Mouse (Mus musculus): ENCODE measurements around the gene Slc25a20. TPM values are rescaled to one million over a fixed set of nuclear protein-coding genes. Genes with fewer than 3 reads are reported as not detected.
A peak's percentile ranks its signal among the peaks of the same experiment; 100 is the strongest.
"Not testable (repeated sequence)": the region's sequence is repeated elsewhere in the genome, so short reads cannot be mapped to it uniquely, and the experiment has no call there.

Gene Slc25a20
- polyA plus RNA-seq, 1 experiment from 2014 or later: 57.1 TPM

GRCm38 (mm10) chr9:108648611-108649560 lies 13.0 kb upstream of the Slc25a20 start, which contains the start of gene Arih2:
Arih2 (minus strand) TSS chr9:108649386.
- Histone ChIP-seq H3K9ac (peak within 1 kb of the TSS; percentile 93), H3K36me3 (0 out of 2 replicates have a peak, but pooled peaks cover 3% of the 10 kb centered on the region), H3K27ac (ENCODE audit: poor library complexity, severe bottlenecking) (peak within 1 kb of the TSS; percentile 93), H3K4me3 (peak within 1 kb of the TSS; percentile 90), H3K9me3 (replicated peaks) (no peaks in the 10 kb centered on the region), H3K4me2 (peak within 1 kb of the TSS; percentile 84), H3K4me1 (replicated peaks) (peaks cover 18% of the 10 kb centered on the region), H3K27me3 (replicated peaks) (no peaks in the 10 kb centered on the region)
- ATAC-seq (ENCODE audit: insufficient number of reproducible peaks, low FRiP score): peak; percentile 97
- WGBS: under 1% methylated on average over 110 of the region's 112 CpGs

GRCm38 (mm10) chr9:108649561-108650440 lies 12.1 kb upstream of the Slc25a20 start:
- Histone ChIP-seq H3K9ac (peak overlapping the region; percentile 93), H3K36me3 (0 out of 2 replicates have a peak, but pooled peaks cover 3% of the 10 kb centered on the region), H3K4me3 (peak overlapping the region; percentile 90), H3K9me3 (replicated peaks) (no peaks in the 10 kb centered on the region), H3K27ac (ENCODE audit: poor library complexity, severe bottlenecking) (peak overlapping the region; percentile 93), H3K4me1 (replicated peaks) (peaks cover 18% of the 10 kb centered on the region), H3K4me2 (peak overlapping the region; percentile 84), H3K27me3 (replicated peaks) (no peaks in the 10 kb centered on the region)
- 19% methylated on average over 29 of the region's 29 CpGs for WGBS
- ATAC-seq (ENCODE audit: insufficient number of reproducible peaks, low FRiP score): no peak

GRCm38 (mm10) chr9:108654566-108655464 lies 7.1 kb upstream of the Slc25a20 start:
- H3K36me3 ChIP-seq: no peaks in the 10 kb centered on the region
- no peak overlapping the region for H3K4me2 ChIP-seq
- no peaks in the 10 kb centered on the region for H3K9me3 ChIP-seq (replicated peaks)
- no peak overlapping the region for H3K27ac ChIP-seq (ENCODE audit: poor library complexity, severe bottlenecking)
- no peak for ATAC-seq (ENCODE audit: insufficient number of reproducible peaks, low FRiP score)
- H3K4me1 ChIP-seq (replicated peaks): peaks cover 6% of the 10 kb centered on the region
- no peak overlapping the region for H3K9ac ChIP-seq
- no peak overlapping the region for H3K4me3 ChIP-seq
- no peaks in the 10 kb centered on the region for H3K27me3 ChIP-seq (replicated peaks)
- WGBS: 81% methylated on average over 10 of the region's 10 CpGs

- H3K9me3 ChIP-seq (replicated peaks); H3K4me1 ChIP-seq (replicated peaks); H3K27me3 ChIP-seq (replicated peaks); ATAC-seq (ENCODE audit: insufficient number of reproducible peaks, low FRiP score); H3K4me2 ChIP-seq; H3K9ac ChIP-seq; H3K4me3 ChIP-seq; H3K27ac ChIP-seq (ENCODE audit: poor library complexity, severe bottlenecking); H3K36me3 ChIP-seq: not testable (repeated sequence)
- 64% methylated on average over 7 of the region's 7 CpGs for WGBS
Measured at GRCm38 (mm10) chr9:108655865-108656264, 6.0 kb upstream of the Slc25a20 start.

- peaks cover 15% of the 10 kb centered on the region; the same call in 1 of the 2 replicates for H3K36me3 ChIP-seq
- no peak for ATAC-seq (ENCODE audit: insufficient number of reproducible peaks, low FRiP score)
- H3K4me2 ChIP-seq: peak overlapping the region; percentile 79
- no peak overlapping the region for H3K27ac ChIP-seq (ENCODE audit: poor library complexity, severe bottlenecking)
- peak overlapping the region; percentile 76 for H3K9ac ChIP-seq
- no peaks in the 10 kb centered on the region for H3K9me3 ChIP-seq (replicated peaks)
- H3K4me3 ChIP-seq: peak overlapping the region; percentile 69
- H3K4me1 ChIP-seq (replicated peaks): peaks cover 9% of the 10 kb centered on the region
- no peaks in the 10 kb centered on the region for H3K27me3 ChIP-seq (replicated peaks)
- 30% methylated on average over 6 of the region's 6 CpGs for WGBS
Measured at GRCm38 (mm10) chr9:108662660-108663059, 772 bp downstream of the Slc25a20 start.

- H3K36me3 ChIP-seq: peaks cover 57% of the 10 kb centered on the region
- no peak overlapping the region for H3K4me2 ChIP-seq
- 0 out of 2 replicates have a peak, but pooled peaks cover 5% of the 10 kb centered on the region for H3K9me3 ChIP-seq (replicated peaks)
- no peak overlapping the region for H3K9ac ChIP-seq
- no peaks in the 10 kb centered on the region for H3K4me1 ChIP-seq (replicated peaks)
- 59% methylated on average over 8 of the region's 8 CpGs for WGBS
- H3K27ac ChIP-seq (ENCODE audit: poor library complexity, severe bottlenecking): no peak overlapping the region
- H3K4me3 ChIP-seq: no peak overlapping the region
- ATAC-seq (ENCODE audit: insufficient number of reproducible peaks, low FRiP score): no peak
- no peaks in the 10 kb centered on the region for H3K27me3 ChIP-seq (replicated peaks)
Measured at GRCm38 (mm10) chr9:108669875-108670274, 8.0 kb downstream of the Slc25a20 start.

GRCm38 (mm10) chr9:108673151-108673550 lies 11.3 kb downstream of the Slc25a20 start:
- Histone ChIP-seq H3K9ac (no peak overlapping the region), H3K4me2 (no peak overlapping the region), H3K4me3 (no peak overlapping the region), H3K27me3 (replicated peaks) (no peaks in the 10 kb centered on the region), H3K4me1 (replicated peaks) (peaks cover 10% of the 10 kb centered on the region; the same call in 1 of the 2 replicates), H3K27ac (ENCODE audit: poor library complexity, severe bottlenecking) (no peak overlapping the region), H3K36me3 (peaks cover 48% of the 10 kb centered on the region), H3K9me3 (replicated peaks) (0 out of 2 replicates have a peak, but pooled peaks cover 5% of the 10 kb centered on the region)
- no peak for ATAC-seq (ENCODE audit: insufficient number of reproducible peaks, low FRiP score)
- 54% methylated on average over 2 of the region's 2 CpGs for WGBS

- 91% methylated on average over 15 of the region's 15 CpGs for WGBS
- Histone ChIP-seq H3K4me2 (no peak overlapping the region), H3K4me1 (replicated peaks) (peaks cover 10% of the 10 kb centered on the region; the same call in 1 of the 2 replicates), H3K9me3 (replicated peaks) (no peaks in the 10 kb centered on the region), H3K27ac (ENCODE audit: poor library complexity, severe bottlenecking) (no peak overlapping the region), H3K36me3 (peaks cover 54% of the 10 kb centered on the region), H3K9ac (no peak overlapping the region), H3K27me3 (replicated peaks) (no peaks in the 10 kb centered on the region), H3K4me3 (no peak overlapping the region)
- ATAC-seq (ENCODE audit: insufficient number of reproducible peaks, low FRiP score): no peak
Measured at GRCm38 (mm10) chr9:108680026-108680425, 18.1 kb downstream of the Slc25a20 start.

- Histone ChIP-seq H3K9ac (no peak overlapping the region), H3K27ac (ENCODE audit: poor library complexity, severe bottlenecking) (no peak overlapping the region), H3K4me2 (no peak overlapping the region), H3K4me3 (no peak overlapping the region), H3K4me1 (replicated peaks) (peaks cover 15% of the 10 kb centered on the region; the same call in 1 of the 2 replicates), H3K27me3 (replicated peaks) (no peaks in the 10 kb centered on the region), H3K9me3 (replicated peaks) (no peaks in the 10 kb centered on the region), H3K36me3 (peaks cover 29% of the 10 kb centered on the region)
- ATAC-seq (ENCODE audit: insufficient number of reproducible peaks, low FRiP score): no peak
- 56% methylated on average over 4 of the region's 4 CpGs for WGBS
Measured at GRCm38 (mm10) chr9:108686475-108686887, 24.6 kb downstream of the Slc25a20 start.

- H3K36me3 ChIP-seq: peaks cover 25% of the 10 kb centered on the region
- H3K4me1 ChIP-seq (replicated peaks): peaks cover 15% of the 10 kb centered on the region; the same call in 1 of the 2 replicates
- H3K4me2 ChIP-seq: no peak overlapping the region
- 80% methylated on average over 6 of the region's 6 CpGs for WGBS
- H3K27me3 ChIP-seq (replicated peaks): no peaks in the 10 kb centered on the region
- ATAC-seq (ENCODE audit: insufficient number of reproducible peaks, low FRiP score): no peak
- H3K27ac ChIP-seq (ENCODE audit: poor library complexity, severe bottlenecking): no peak overlapping the region
- H3K4me3 ChIP-seq: no peak overlapping the region
- no peaks in the 10 kb centered on the region for H3K9me3 ChIP-seq (replicated peaks)
- no peak overlapping the region for H3K9ac ChIP-seq
Measured at GRCm38 (mm10) chr9:108687181-108687580, 25.3 kb downstream of the Slc25a20 start.

All from heart, embryonic 12.5 days (tissue).